Mouse (Mus musculus) CH12.LX (cell line): ENCODE results near the gene Gbgt1. TPM values are rescaled to one million over a fixed set of nuclear protein-coding genes. Genes with fewer than 3 reads are reported as not detected.

Source experiments
- DNase-seq: peaks from one replicate; pipeline ENCODE4 v3.0.0-alpha.2; 2013; ENCODE audit errors: extremely low read depth
- H3K27ac ChIP-seq: 2 replicates; pipeline ENCODE4 v1.5.1; 2012; ENCODE audit warnings: low read depth, mild to moderate bottlenecking, control low read depth, moderate library complexity; ENCODE audit not compliant: insufficient read depth
- H3K27me3 ChIP-seq: replicated peaks from 2 replicates; pipeline ENCODE3; 2012; ENCODE audit warnings: inconsistent platforms
- H3K36me3 ChIP-seq, 2 experiments: replicated peaks in 1 of 2; 2 replicates each; pipeline versions ENCODE3 to v1.6.1; 2012; ENCODE audit warnings: inconsistent platforms in 1 of 2, low read length in 1 of 2, mild to moderate bottlenecking in 1 of 2, mixed read lengths in 1 of 2, moderate library complexity in 1 of 2; ENCODE audit not compliant: control insufficient read depth in 1 of 2, insufficient read depth in 1 of 2
- H3K4me1 ChIP-seq, 2 experiments: 2 replicates each; pipeline ENCODE4 v1.6.1; 2012; ENCODE audit warnings: inconsistent platforms in 1 of 2, moderate library complexity in 1 of 2; ENCODE audit not compliant: insufficient read depth in 2 of 2, control insufficient read depth in 1 of 2
- H3K4me2 ChIP-seq: 2 replicates; pipeline ENCODE4 v1.6.1; 2012; ENCODE audit warnings: low read depth, mild to moderate bottlenecking, control low read depth; ENCODE audit not compliant: poor library complexity, insufficient read depth, severe bottlenecking
- H3K4me3 ChIP-seq, 3 experiments: fragments of 150-350 bp in 1 of 3; sonication (generic) in 1 of 3; replicated peaks in 1 of 3; 2 replicates each; pipeline versions ENCODE3 to v1.5.1; 2011 to 2012; ENCODE audit warnings: low read depth in 2 of 3, low read length in 2 of 3, mild to moderate bottlenecking in 2 of 3, moderate library complexity in 2 of 3, control low read depth in 1 of 3, improper control_type of control experiment in 1 of 3, inconsistent platforms in 1 of 3, mixed read lengths in 1 of 3; ENCODE audit not compliant: poor library complexity in 1 of 3
- H3K79me2 ChIP-seq: replicated peaks from 2 replicates; pipeline ENCODE4 v1.6.1; 2012; ENCODE audit warnings: mild to moderate bottlenecking, moderate library complexity; ENCODE audit not compliant: control insufficient read depth, poor library complexity, insufficient read depth, severe bottlenecking; ENCODE audit errors: extremely low read depth
- H3K9ac ChIP-seq: 2 replicates; pipeline ENCODE4 v1.6.1; 2012; ENCODE audit warnings: low read depth, mild to moderate bottlenecking, control low read depth, moderate library complexity; ENCODE audit not compliant: insufficient read depth
- H3K9me3 ChIP-seq: replicated peaks from 2 replicates; pipeline ENCODE3; 2012; ENCODE audit warnings: low read length, inconsistent platforms, mixed read lengths
- BHLHE40 ChIP-seq: IDR thresholded peaks from 2 replicates; pipeline ENCODE4 v1.6.1; 2011; ENCODE audit warnings: mild to moderate bottlenecking, low read depth, low read length, improper control_type of control experiment
- E2F4 ChIP-seq: IDR thresholded peaks from 2 replicates; pipeline ENCODE4 v1.6.1; 2011; ENCODE audit warnings: low read depth, low read length, improper control_type of control experiment; ENCODE audit not compliant: insufficient replicate concordance
- ELF1 ChIP-seq: IDR thresholded peaks from 2 replicates; pipeline ENCODE4 v1.6.1; 2014; ENCODE audit warnings: low read depth, mild to moderate bottlenecking, inconsistent platforms, low read length, improper control_type of control experiment
- EP300 ChIP-seq: IDR thresholded peaks from 2 replicates; pipeline ENCODE4 v1.6.1; 2011; ENCODE audit warnings: low read length, improper control_type of control experiment
- HCFC1 ChIP-seq: IDR thresholded peaks from 2 replicates; pipeline ENCODE4 v1.6.1; 2012; ENCODE audit warnings: low read depth, mild to moderate bottlenecking, inconsistent platforms, low read length, improper control_type of control experiment
- IRF4 ChIP-seq: IDR thresholded peaks from 2 replicates; pipeline ENCODE4 v1.6.1; 2014; ENCODE audit warnings: low read depth, mild to moderate bottlenecking, inconsistent platforms, low read length, improper control_type of control experiment
- JUN ChIP-seq: IDR thresholded peaks from 2 replicates; pipeline ENCODE4 v1.6.1; 2011; ENCODE audit warnings: low read depth, mild to moderate bottlenecking, low read length, improper control_type of control experiment, moderate library complexity; ENCODE audit not compliant: insufficient read depth
- MAFK ChIP-seq: IDR thresholded peaks from 2 replicates; pipeline ENCODE4 v1.6.1; 2011; ENCODE audit warnings: low read length, improper control_type of control experiment; ENCODE audit not compliant: insufficient replicate concordance
- MAX ChIP-seq: IDR thresholded peaks from 2 replicates; pipeline ENCODE4 v1.6.1; 2011; ENCODE audit warnings: low read length, improper control_type of control experiment
- NRF1 ChIP-seq: IDR thresholded peaks from 2 replicates; pipeline ENCODE4 v1.6.1; 2014; ENCODE audit warnings: low read depth, mild to moderate bottlenecking, inconsistent platforms, low read length, improper control_type of control experiment, moderate library complexity
- PAX5 ChIP-seq: IDR thresholded peaks from 2 replicates; pipeline ENCODE4 v1.6.1; 2012; ENCODE audit warnings: low read length, inconsistent platforms, mixed read lengths
- SMC3 ChIP-seq: IDR thresholded peaks from 2 replicates; pipeline ENCODE4 v1.6.1; 2011; ENCODE audit warnings: low read depth, low read length, improper control_type of control experiment
- TBP ChIP-seq: conservative IDR thresholded peaks from 2 replicates; pipeline ENCODE4 v1.6.1; 2011; ENCODE audit warnings: low read depth, low read length, improper control_type of control experiment
- ZKSCAN1 ChIP-seq: IDR thresholded peaks from 2 replicates; pipeline ENCODE4 v1.6.1; 2012; ENCODE audit warnings: low read depth, inconsistent platforms, low read length, improper control_type of control experiment, borderline replicate concordance
- ZNF384 ChIP-seq: IDR thresholded peaks from 2 replicates; pipeline ENCODE4 v1.6.1; 2012; ENCODE audit warnings: low read depth, low read length, improper control_type of control experiment, inconsistent platforms
- dilution Hi-C: fragments of 300-500 bp; cut with MboI; formaldehyde crosslinking; loops from 2 replicates; pipeline ENCODE4 v1.14.3; 2020; ENCODE audit warnings: low sequenced_read_pairs; ENCODE audit not compliant: extremely low pct_unique_long_range_greater_than_20kb, extremely low pct_ligation_motif_present
- in situ Hi-C: fragments of 300-500 bp; cut with MboI; formaldehyde crosslinking; loops from 3 replicates; pipeline ENCODE4 v1.14.3; 2019; ENCODE audit warnings: low sequenced_read_pairs, low pct_ligation_motif_present, low pct_unique_long_range_greater_than_20kb, mixed read lengths
- polyA plus RNA-seq: library from polyadenylated mRNA; unstranded; fragments of >175 nt; gene quantifications from 2 replicates; pipeline ENCODE4 v1.2.1, GENCODE M21; 2012; ENCODE audit warnings: low read depth; ENCODE audit not compliant: insufficient read length
- total RNA-seq, 2 experiments: library from RNA; depleted of rRNA; stranded (reverse); fragments of 300-350 nt in 1 of 2; fragments of >200 nt in 1 of 2; gene quantifications; 2 replicates each; pipeline ENCODE4 v1.2.3; 2012 to 2014

Gbgt1 gene
- total and polyA plus RNA-seq, 3 experiments = not detected

DNA sequence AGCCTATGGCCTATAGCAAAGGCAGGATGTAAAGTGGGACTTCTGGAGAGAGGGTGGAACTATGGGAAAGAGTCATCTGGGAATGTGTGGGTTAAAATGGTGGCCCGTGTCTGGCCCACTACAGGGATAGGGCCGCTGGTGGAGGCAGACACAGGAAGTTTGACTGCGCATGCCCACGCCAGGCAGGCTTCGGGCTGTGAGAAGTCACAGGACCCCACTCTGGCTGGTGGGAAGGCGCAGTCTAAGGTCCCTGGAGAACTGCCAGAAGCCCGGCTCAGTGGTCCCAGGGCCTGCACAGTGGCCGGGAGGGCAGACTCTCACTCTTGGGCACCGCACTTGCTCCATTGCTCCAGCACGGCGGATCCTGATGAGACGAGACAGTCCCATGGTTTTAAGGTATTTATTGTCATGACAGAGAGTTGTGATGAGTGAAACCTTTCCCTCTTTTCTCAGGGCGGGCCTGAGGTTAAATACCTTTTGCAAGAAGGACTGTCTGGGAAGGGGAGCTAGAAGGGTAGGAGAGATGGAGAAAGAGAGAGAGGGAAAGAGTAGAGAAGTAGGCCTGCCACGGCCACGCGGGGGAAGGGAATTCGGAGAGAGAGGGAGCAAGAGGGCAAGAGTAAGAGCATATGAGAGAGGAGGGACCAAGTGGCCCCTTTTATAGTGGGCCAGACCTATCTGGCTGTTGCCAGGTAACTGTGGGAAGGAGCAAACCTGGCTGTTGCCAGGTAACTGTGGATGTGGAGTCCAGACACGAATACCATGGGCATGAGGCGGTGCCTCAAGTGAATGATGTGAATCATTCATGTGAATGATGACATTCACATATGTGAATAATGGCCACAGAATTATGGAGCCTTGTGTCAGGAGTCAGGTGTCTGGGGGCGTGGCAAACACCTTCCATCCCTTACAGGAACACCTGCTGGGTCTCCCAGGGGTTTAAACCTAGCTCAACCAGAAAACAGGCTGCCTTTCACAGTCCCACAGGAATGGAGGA lies 17.2 kb upstream of the Gbgt1 start:
- H3K4me3 ChIP-seq = no peak overlapping the region
- TF ChIP-seq PAX5 (no peak), ELF1 (no peak), MAFK (no peak), TBP (no peak), NRF1 (no peak), JUN (no peak), SMC3 (no peak), EP300 (no peak), HCFC1 (no peak)
- dilution Hi-C loops (no loop called here), in situ Hi-C loops (no loop called here)
- no peaks in the 10 kb centered on the region for H3K36me3 ChIP-seq
- H3K4me1 ChIP-seq = no peaks in the 10 kb centered on the region
- peaks cover 10% of the 10 kb centered on the region for H3K27me3 ChIP-seq
- no peak overlapping the region for H3K4me2 ChIP-seq
- H3K9me3 ChIP-seq = no peaks in the 10 kb centered on the region
- DNase-seq = no peak
- H3K9ac ChIP-seq = no peak overlapping the region
- no peak overlapping the region for H3K27ac ChIP-seq
- H3K79me2 ChIP-seq = no peaks in the 10 kb centered on the region

DNA sequence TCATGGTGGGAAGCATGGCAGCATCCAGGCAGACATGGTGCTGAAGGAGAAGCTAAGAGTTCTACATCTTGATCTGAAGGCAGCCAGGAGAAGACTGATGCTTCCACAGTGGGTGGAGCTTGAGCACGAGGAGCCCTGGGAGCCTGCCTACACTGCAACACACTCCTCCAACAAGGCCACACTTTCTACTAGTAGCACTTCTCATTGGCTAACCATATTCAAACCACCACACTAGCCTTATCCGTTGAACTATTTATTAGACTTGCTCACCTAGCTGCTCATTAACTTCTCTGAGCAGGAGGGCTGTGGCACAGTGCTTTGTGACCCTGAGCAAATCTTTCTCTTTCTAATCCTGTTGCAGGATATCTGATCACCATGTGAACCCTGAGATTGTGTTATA lies 12.8 kb upstream of the Gbgt1 start:
- Histone ChIP-seq H3K27ac (no peak overlapping the region), H3K4me1 (no peaks in the 10 kb centered on the region), H3K36me3 (no peaks in the 10 kb centered on the region), H3K27me3 (peaks cover 20% of the 10 kb centered on the region)
- in situ Hi-C loops = no loop called here
- dilution Hi-C loops = no loop called here
- TF ChIP-seq ZKSCAN1 (no peak), MAX (no peak), ZNF384 (no peak), EP300 (no peak), E2F4 (no peak), IRF4 (no peak), ELF1 (no peak), PAX5 (no peak), BHLHE40 (no peak)
- TF ChIP-seq, all 38 proteins: peak for 0
- no peak overlapping the region for H3K4me2 ChIP-seq
- no peaks in the 10 kb centered on the region for H3K79me2 ChIP-seq
- no peak for DNase-seq
- H3K4me3 ChIP-seq = no peak overlapping the region
- H3K9ac ChIP-seq = no peak overlapping the region
- peaks cover 2% of the 10 kb centered on the region for H3K9me3 ChIP-seq
